Mouse (Mus musculus) cerebellum, adult 2 months (tissue): ENCODE measurements around the gene C1galt1c1. TPM values are rescaled to one million over a fixed set of nuclear protein-coding genes. Genes with fewer than 3 reads are reported as not detected.

Source experiments
- DNase-seq, 2 experiments: peaks; one replicate each; pipeline ENCODE4 v3.0.0; 2021
- H3K27ac ChIP-seq: fragments of 200-500 bp; 2 replicates; pipeline ENCODE4 v1.5.1; 2012; ENCODE audit warnings: low read length, control low read depth, inconsistent platforms; ENCODE audit not compliant: insufficient read depth
- H3K27me3 ChIP-seq: fragments of 200-500 bp; 2 replicates; pipeline ENCODE4 v1.6.1; 2012; ENCODE audit warnings: inconsistent platforms, mild to moderate bottlenecking, low read length, moderate library complexity; ENCODE audit not compliant: control insufficient read depth, insufficient read depth
- H3K4me1 ChIP-seq: fragments of 200-500 bp; 2 replicates; pipeline ENCODE4 v1.6.1; 2011; ENCODE audit warnings: low read length; ENCODE audit not compliant: control insufficient read depth, insufficient read depth
- H3K4me3 ChIP-seq: fragments of 200-500 bp; replicated peaks from 2 replicates; pipeline ENCODE3; 2011; ENCODE audit warnings: mild to moderate bottlenecking, low read depth, low read length, control low read depth; ENCODE audit not compliant: insufficient read depth
- CTCF ChIP-seq: fragments of 200-500 bp; IDR thresholded peaks from 2 replicates; pipeline ENCODE4 v1.5.1; 2011; ENCODE audit warnings: low read depth, mild to moderate bottlenecking, control low read depth, low read length, moderate library complexity, borderline replicate concordance; ENCODE audit not compliant: insufficient read depth
- POLR2A ChIP-seq: fragments of 200-500 bp; IDR thresholded peaks from 2 replicates; pipeline ENCODE4 v1.6.1; 2011; ENCODE audit warnings: low read length, control low read depth, borderline replicate concordance; ENCODE audit not compliant: insufficient read depth
- WGBS: fragments of 180-500 bp; shearing (Covaris S2); methylation state at CpG from one replicate; pipeline ENCODE4 v1.1.7; 2018; 5-methylcytosine and 5-hydroxymethylcytosine counted together
- polyA plus RNA-seq: library from polyadenylated mRNA; depleted of rRNA; stranded (reverse); fragments of >200 nt; gene quantifications from 2 replicates; pipeline ENCODE4 v1.2.3, GENCODE M21; 2012

The C1galt1c1 gene
- polyA plus RNA-seq, 1 experiment = 40.6 TPM

DNA sequence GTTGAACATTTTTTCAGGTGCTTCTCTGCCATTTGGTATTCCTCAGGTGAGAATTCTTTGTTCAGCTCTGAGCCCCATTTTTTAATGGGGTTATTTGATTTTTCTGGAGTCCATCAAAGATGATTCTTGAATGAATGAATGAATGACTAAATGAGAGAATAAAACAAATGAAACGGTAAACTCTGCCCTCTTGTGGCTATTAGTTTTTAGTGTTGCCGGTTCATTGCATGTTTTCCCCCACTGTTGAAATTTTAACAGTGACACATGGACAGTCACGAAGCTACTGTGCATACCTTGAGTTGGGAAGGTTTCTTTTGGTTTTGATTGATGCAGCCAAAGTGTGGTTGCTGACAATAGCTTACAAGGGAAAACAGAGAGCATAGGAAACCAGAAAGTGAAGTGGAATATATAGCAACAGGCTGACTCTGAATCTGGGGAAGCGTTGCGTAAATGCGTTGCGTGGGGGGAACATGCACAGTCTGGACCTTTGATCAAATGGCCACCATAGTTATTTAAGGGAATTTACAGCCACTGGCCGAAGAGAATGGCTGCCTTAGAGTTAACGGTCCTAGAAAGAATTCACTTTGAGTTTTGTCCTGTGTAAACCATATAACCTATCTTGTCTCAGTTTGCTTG is 15.6 kb upstream of the C1galt1c1 start:
- no peak overlapping the region for H3K27ac ChIP-seq
- no peaks in the 10 kb centered on the region for H3K4me1 ChIP-seq
- 53% methylated on average over 9 of the region's 9 CpGs for WGBS
- H3K27me3 ChIP-seq = no peaks in the 10 kb centered on the region
- H3K4me3 ChIP-seq = no peak overlapping the region
- TF ChIP-seq POLR2A (no peak), CTCF (no peak)
- no peak for DNase-seq

DNA sequence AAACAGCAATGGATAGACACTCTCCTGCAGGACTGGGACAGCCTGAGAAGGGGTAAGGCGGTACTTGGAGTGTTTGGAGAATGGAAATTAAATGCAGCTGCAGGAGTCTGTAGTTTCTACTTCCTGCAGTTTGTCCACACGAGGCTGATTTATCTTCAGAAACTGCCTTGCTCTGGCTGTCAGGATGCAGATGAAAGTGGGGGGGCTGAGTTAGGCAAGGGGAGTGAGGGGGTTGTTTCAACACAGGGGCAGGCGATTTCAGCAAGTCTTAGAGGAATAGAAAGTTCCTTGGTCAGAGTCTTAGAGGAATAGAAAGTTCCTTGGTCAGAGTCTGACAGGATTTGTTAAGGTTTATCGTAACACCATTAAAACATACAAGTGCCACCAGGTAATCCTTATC is 7.3 kb upstream of the C1galt1c1 start:
- Histone ChIP-seq H3K27ac (no peak overlapping the region), H3K4me3 (no peak overlapping the region), H3K4me1 (no peaks in the 10 kb centered on the region), H3K27me3 (no peaks in the 10 kb centered on the region)
- WGBS = 78% methylated on average over 4 of the region's 4 CpGs
- TF ChIP-seq POLR2A = no peak
- TF ChIP-seq CTCF = no peak
- no peak for DNase-seq

DNA sequence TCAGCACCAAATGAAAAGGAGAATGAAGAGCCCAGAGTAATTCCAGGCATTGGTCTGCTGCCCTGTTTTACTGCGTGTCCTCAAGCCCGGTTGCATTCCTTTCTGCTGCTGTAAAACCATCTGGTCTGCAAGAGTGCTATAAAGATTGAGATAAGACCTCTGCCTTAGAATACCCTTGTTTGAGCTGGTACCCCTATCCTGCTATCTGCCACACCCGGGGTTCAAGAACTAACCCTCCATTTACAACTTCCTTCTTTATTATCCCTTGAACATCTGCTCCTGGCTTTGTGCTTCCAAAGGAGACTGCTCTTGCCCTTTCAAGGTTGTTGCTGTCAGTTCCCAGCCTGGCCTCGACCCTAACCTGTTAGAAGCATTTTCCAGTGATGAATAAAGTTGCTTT is 6.5 kb upstream of the C1galt1c1 start:
- Histone ChIP-seq H3K4me3 (no peak overlapping the region), H3K27ac (no peak overlapping the region), H3K4me1 (no peaks in the 10 kb centered on the region), H3K27me3 (no peaks in the 10 kb centered on the region)
- DNase-seq = no peak
- 80% methylated on average over 4 of the region's 4 CpGs for WGBS
- TF ChIP-seq POLR2A = no peak
- TF ChIP-seq CTCF = no peak

DNA sequence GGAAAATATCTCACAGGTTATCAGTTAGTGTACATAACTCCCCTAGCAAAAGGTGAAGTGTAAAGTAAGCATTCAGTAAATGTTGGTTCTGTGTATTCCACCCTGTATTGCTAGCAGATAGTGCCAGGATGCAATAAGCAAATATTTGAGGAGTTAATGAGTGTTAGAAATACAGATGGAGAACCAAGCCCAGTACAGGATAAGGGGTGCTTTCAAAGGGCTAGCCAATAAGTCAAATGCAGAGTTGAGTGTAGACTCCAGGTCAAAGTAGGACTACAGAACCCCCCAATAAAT is 698 bp upstream of the C1galt1c1 start:
- Histone ChIP-seq H3K4me3 (peak overlapping the region; percentile 57), H3K27me3 (no peaks in the 10 kb centered on the region), H3K27ac (no peak overlapping the region), H3K4me1 (no peaks in the 10 kb centered on the region)
- DNase-seq = no peak
- TF ChIP-seq CTCF (no peak), POLR2A (no peak)

DNA sequence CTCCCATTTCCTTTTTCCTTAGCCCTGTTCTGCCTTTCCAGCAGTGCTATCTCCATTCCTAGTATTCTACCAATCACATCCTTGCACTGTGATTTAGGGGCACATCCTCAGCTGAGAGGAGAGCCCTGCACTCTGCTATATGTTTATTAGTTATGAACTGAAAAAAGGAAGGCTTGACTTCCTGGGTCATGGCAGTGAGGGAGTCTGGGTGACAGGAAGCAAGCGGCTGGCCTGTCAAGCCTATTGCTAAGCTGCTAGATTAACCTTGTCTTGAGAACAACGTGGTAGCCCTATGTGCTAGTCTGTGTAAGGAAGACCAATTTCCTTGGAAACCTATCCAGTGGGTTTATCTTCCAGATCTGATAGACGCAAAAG is 33.9 kb downstream of the C1galt1c1 start:
- 11% methylated on average over 3 of the region's 3 CpGs for WGBS
- Histone ChIP-seq H3K27ac (peak overlapping the region; percentile 62; the same call in 1 of the 2 replicates), H3K27me3 (no peaks in the 10 kb centered on the region), H3K4me1 (no peaks in the 10 kb centered on the region), H3K4me3 (peak overlapping the region; percentile 86)
- peak in 1 of 2 experiments; percentile 37 for DNase-seq
- no peak for TF ChIP-seq POLR2A
- TF ChIP-seq CTCF = no peak

DNA sequence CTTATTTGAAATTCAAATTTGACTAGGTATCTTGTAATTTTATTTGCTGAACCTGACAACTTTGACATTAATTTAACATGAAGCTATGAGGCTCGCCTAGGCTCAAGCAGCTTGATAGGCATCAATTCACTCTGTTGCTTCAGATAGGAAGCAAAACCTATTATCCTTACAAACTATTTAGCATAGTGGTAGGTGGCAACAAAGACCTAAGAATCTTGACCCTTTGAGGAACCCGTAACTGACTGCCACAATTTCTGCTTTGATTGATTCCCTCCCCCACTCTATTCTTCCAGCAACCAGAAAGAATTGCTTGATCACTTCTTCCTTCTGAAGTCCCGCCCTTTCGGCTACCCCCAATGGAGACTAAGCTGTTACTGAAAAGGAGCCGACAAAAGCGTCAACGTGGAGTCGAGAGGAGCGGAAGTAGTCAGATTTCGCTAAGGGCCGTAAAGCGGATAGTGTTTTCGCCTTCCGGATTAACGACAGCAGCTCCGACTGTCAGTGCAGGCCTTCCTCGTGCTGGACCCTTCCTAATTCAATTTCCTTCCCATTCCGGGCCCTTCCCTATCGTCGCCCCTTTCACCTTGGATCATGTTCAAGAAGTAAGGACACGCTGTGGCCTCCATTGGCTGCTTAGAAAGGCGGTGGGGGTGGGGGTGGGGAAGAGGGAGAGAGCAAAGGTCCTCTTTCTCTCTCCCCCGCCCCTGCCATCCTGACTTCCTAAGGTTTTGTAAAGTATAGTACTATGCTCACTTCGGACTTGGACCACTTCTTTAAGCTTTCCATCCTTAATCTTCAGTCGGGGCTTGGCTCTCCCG is 34.5 kb downstream of the C1galt1c1 start, which contains the start of gene Mcts1:
Mcts1 (plus strand) TSS at position 402 of the 818 bp plus-strand sequence.
- Histone ChIP-seq H3K27me3 (no peaks in the 10 kb centered on the region), H3K27ac (peak within 1 kb of the TSS; percentile 62; the same call in 1 of the 2 replicates), H3K4me1 (no peaks in the 10 kb centered on the region), H3K4me3 (peak within 1 kb of the TSS; percentile 86)
- TF ChIP-seq CTCF (no peak), POLR2A (peak; percentile 32; the same call in 1 of the 2 replicates)
- peak; percentile 76 to 83 for DNase-seq
- 4% methylated on average over 26 of the region's 26 CpGs for WGBS

DNA sequence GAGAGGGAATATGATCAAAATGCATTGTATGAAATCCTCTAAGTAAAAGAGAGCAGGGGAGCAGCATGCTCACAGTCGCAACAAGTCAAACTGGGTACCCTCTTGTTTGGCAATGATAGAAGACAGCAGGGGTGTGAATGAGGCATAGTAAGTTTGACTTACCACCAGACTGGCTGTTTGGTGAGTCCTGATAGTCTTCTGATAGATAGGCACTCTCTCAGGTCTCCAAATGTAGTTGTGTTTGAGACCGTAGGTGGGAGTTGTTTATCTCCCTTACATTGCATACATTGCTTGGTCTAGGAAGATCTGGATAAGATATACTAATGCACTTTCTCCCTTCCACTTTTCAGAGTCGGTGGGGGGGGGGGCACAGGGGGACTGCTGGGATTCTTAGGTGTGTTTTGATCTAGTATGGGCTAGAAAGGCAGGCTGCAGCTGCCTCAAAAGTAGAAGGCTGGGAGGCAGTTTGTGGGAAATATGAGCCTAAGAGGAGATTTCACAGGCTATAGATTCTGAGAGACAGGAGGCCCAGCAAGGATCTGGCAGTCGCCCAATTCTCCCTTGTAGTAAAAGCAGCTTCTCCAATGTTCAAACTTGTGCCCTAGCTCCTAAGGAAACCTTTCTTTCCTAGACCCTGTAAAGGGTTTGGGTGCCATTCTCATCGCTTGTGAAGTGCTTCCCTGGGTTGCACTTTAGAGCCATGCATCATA is 41.6 kb downstream of the C1galt1c1 start:
- H3K4me3 ChIP-seq = no peak overlapping the region
- DNase-seq = no peak
- WGBS = 50% methylated on average over 5 of the region's 5 CpGs
- no peaks in the 10 kb centered on the region for H3K4me1 ChIP-seq
- no peak for TF ChIP-seq POLR2A
- TF ChIP-seq CTCF = no peak
- no peaks in the 10 kb centered on the region for H3K27me3 ChIP-seq
- H3K27ac ChIP-seq = no peak overlapping the region

DNA sequence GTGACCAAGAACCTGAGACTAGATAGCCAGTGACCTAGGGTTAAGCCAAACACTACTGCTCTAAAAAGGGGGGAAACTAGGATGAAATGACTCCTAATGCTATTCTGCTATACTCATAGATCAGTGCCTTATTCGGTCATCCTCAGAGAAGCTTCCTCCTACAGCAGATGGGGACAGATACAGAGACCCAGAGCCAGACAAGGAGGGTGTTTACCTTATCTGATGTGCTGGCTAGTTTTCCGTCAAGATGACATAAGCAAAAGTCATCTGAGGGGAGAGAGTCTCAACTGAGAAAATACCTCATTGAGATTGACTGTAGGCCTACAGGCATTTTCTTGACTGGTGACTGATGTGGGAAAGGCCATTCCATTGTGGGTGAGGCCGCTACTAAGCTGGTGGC is 43.1 kb downstream of the C1galt1c1 start:
- no peak for DNase-seq
- 95% methylated on average over 3 of the region's 3 CpGs for WGBS
- Histone ChIP-seq H3K4me3 (no peak overlapping the region), H3K4me1 (no peaks in the 10 kb centered on the region), H3K27ac (no peak overlapping the region), H3K27me3 (no peaks in the 10 kb centered on the region)
- TF ChIP-seq POLR2A (no peak), CTCF (no peak)

DNA sequence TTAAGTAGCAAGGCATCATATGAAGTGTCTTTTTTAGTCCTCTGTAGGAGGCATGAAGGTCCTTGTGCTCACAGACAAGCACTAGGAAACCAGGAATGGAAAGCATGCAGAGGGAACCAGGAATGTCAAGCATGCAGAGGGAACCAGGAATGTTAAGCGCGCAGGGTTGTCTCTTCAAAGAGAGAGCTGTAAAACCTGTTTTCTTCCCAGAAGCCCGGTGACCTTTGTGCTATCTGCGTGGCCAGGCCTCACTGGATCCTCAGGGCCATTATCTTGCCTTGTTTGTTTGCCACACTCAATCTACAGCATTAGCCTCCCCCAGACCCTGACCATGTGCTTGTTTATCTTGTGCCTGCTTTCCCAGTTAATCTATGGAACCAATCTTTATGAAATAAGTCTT is 45.1 kb downstream of the C1galt1c1 start:
- DNase-seq = no peak
- no peaks in the 10 kb centered on the region for H3K27me3 ChIP-seq
- no peak overlapping the region for H3K27ac ChIP-seq
- no peak for TF ChIP-seq CTCF
- TF ChIP-seq POLR2A = no peak
- H3K4me1 ChIP-seq = no peaks in the 10 kb centered on the region
- no peak overlapping the region for H3K4me3 ChIP-seq
- WGBS = 71% methylated on average over 4 of the region's 4 CpGs
